Mouse (Mus musculus) brain, embryonic 18.5 days (tissue): ENCODE measurements around the gene Taar4.

Source experiments
- DNase-seq: peaks from one replicate; pipeline ENCODE4 v3.0.0-alpha.2; 2012; ENCODE audit warnings: low read depth, low spot score

Taar4 gene

DNA sequence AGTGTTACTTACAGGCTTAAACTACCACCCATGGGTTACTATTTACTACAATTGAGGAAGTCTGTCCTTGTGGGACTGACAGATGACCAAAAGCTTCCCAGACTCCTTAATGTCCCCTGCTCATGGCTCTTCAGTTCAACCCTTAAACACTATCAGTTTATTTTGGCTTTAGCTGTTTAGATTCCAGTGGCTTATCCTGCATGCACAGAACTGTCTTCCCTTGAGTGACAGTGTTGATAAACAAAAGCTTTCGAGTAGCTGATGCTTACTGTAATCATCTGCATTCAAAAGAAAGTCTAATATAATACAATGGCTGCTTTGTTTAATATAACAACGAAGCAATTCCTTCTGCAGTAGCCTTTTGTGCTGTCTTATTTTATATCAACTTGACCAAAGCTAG lies 46.7 kb downstream of the Taar4 start:
- no peak for DNase-seq

DNA sequence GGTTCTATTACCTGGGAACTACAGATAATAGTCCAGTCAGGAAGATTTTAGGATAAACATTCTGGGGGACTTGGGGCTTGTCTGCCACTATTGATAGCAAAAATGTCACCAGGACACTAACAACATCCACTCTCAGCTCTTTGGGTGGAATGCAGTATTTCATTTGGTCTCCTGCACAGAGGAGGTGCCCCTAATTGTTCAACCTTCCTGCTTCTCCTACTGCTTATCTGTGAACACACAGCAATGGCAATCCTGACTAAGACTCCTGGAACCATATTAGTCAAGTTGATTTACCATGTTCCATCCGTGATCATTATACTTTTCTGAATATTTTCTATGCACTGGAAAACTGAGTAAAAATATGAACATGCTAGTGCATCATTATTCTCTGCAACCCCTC lies 47.8 kb downstream of the Taar4 start:
- no peak for DNase-seq
